Mouse (Mus musculus) small intestine, adult 2 months (tissue): Measurements from ENCODE around the gene Plscr2.

ENCODE experiments used
- CTCF ChIP-seq: fragments of 200-500 bp; IDR thresholded peaks from 2 replicates; pipeline ENCODE4 v1.5.1; 2012; ENCODE audit warnings: low read depth, mild to moderate bottlenecking, control low read depth, inconsistent platforms, low read length, moderate library complexity, mixed read lengths; ENCODE audit not compliant: insufficient replicate concordance, insufficient read length; ENCODE audit errors: extremely low read depth
- POLR2A ChIP-seq: fragments of 200-500 bp; IDR thresholded peaks from 2 replicates; pipeline ENCODE4 v1.6.1; 2012; ENCODE audit warnings: low read depth, mild to moderate bottlenecking, control low read depth, inconsistent platforms, low read length, moderate library complexity

GRCm38 (mm10) chr9:92253585-92254321, 21.6 kb upstream of the Plscr2 start:
- TF ChIP-seq CTCF: no peak
- no peak for TF ChIP-seq POLR2A
